Mouse (Mus musculus): ENCODE measurements at regions not wholly inside any gene's neighbourhood (a gene's known extent, or its start where the extent isn't known, plus 50 kb on each side); places are given as distances from the start of the nearest gene placed in this dataset.

DNA sequence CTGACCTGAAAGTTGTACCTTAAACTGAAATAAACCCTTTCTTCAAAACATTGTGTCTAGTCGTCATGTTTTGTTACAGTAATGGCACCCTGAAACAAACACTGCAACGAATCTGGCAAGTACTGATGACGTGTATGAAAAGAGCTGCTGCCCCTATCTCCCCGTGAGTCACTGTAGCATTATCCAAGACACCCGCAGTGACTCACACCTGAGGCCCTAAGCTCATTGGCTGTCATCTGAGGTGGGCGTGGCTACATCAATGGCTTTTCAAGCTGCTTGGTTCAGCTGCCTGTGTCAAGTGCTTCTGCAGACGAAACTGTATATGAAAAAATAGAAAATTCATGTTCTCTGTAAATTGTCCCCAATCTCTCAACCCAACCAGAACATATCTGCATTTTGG, 388.8 kb upstream of the Prkcq start:
- TF ChIP-seq CTCF (IDR thresholded peaks at IDR 0.05; ENCODE audit: insufficient read depth, low read depth, low read length) (no peak), POLR2A (IDR thresholded peaks at IDR 0.05; ENCODE audit: insufficient read depth, low read depth, low read length) (no peak)
